Mouse (Mus musculus) neural tube, embryonic 11.5 days (tissue): ENCODE results near the gene Cep41. TPM values are rescaled to one million over a fixed set of nuclear protein-coding genes. Genes with fewer than 3 reads are reported as not detected.
A peak's percentile ranks its signal among the peaks of the same experiment; 100 is the strongest.

Source experiments
- ATAC-seq: fragments of 200-750 bp; cut with Nextera tagmentation; 2 replicates; pipeline ENCODE4 v1.8.0; 2017; ENCODE audit warnings: moderate number of reproducible peaks, mild to moderate bottlenecking, moderate TSS enrichment, moderate library complexity; ENCODE audit not compliant: insufficient read depth, low FRiP score, low TSS enrichment
- DNase-seq: peaks from one replicate; pipeline ENCODE4 v3.0.0-alpha.2; 2015; ENCODE audit warnings: low spot score
- H3K27ac ChIP-seq: fragments of 300-500 bp; sonication (generic); 2 replicates; pipeline ENCODE4 v1.5.1; 2014; ENCODE audit warnings: low read depth, mild to moderate bottlenecking, low read length
- H3K27me3 ChIP-seq: fragments of 300-500 bp; sonication (generic); 2 replicates; pipeline ENCODE4 v1.6.1; 2014; ENCODE audit warnings: mild to moderate bottlenecking, low read length, mixed read lengths; ENCODE audit not compliant: control insufficient read depth, insufficient read depth
- H3K36me3 ChIP-seq: fragments of 300-500 bp; sonication (generic); 2 replicates; pipeline ENCODE4 v1.6.1; 2014; ENCODE audit warnings: mild to moderate bottlenecking, low read length, moderate library complexity, mixed read lengths; ENCODE audit not compliant: control insufficient read depth, insufficient read depth
- H3K4me1 ChIP-seq: fragments of 300-500 bp; sonication (generic); 2 replicates; pipeline ENCODE4 v1.6.1; 2014; ENCODE audit warnings: low read length, mixed read lengths; ENCODE audit not compliant: control insufficient read depth, insufficient read depth
- H3K4me2 ChIP-seq: fragments of 300-500 bp; sonication (generic); 2 replicates; pipeline ENCODE4 v1.6.1; 2014; ENCODE audit warnings: low read depth, mild to moderate bottlenecking, moderate library complexity
- H3K4me3 ChIP-seq: fragments of 300-500 bp; sonication (generic); 2 replicates; pipeline ENCODE4 v1.5.1; 2014; ENCODE audit warnings: low read depth, low read length
- H3K9ac ChIP-seq: fragments of 300-500 bp; sonication (generic); 2 replicates; pipeline ENCODE4 v1.6.1; 2014; ENCODE audit warnings: mild to moderate bottlenecking, low read length
- H3K9me3 ChIP-seq: fragments of 300-500 bp; sonication (generic); 2 replicates; pipeline ENCODE4 v1.6.1; 2016; ENCODE audit warnings: low read length; ENCODE audit not compliant: control insufficient read depth
- whole genome bisulfite sequencing: fragments of 180-500 bp; shearing (Covaris S2); extraction: QIAGEN DNeasy Blood & Tissue Kit; methylation state at CpG from one replicate; pipeline ENCODE4 v1.1.7; 2014; 5-methylcytosine and 5-hydroxymethylcytosine counted together
- polyA plus RNA-seq: library from polyadenylated mRNA; unstranded; fragments of >200 nt; fragmentation: Nextera tagmentation; extraction: Ambion mirVana; gene quantifications from 2 replicates; pipeline ENCODE4 v1.2.1, GENCODE M21; 2014

Cep41 gene
- polyA plus RNA-seq, 1 experiment from 2014 or later, result 27.9 TPM

DNA sequence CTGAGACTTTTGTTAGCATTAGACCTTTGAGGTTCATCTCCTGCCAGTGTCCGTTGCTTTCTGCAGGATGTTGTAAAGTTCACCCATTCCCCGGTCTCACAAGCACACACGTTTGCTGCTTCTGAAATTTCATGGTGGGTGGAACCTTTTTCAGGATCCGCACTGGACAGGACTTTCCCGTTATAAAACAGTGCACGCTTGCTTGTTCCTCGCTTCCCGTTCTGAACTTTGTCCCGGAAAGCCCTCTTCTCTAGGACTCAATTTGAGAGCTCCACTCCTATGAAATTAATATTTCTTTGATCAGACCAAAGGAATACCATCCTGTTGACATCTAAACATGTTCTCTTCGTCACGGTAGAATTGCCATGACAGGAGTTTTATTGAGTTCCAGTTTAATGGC lies 20.3 kb upstream of the Cep41 start:
- Histone ChIP-seq H3K36me3 (no peaks in the 10 kb centered on the region), H3K9ac (no peak overlapping the region), H3K27ac (no peak overlapping the region), H3K4me3 (no peak overlapping the region), H3K27me3 (no peaks in the 10 kb centered on the region), H3K4me2 (no peak overlapping the region), H3K9me3 (no peaks in the 10 kb centered on the region), H3K4me1 (peaks cover 18% of the 10 kb centered on the region; the same call in 1 of the 2 replicates)
- 74% methylated on average over 11 of the region's 11 CpGs for WGBS
- no peak for DNase-seq
- ATAC-seq, result no peak

- Histone ChIP-seq H3K4me1 (peaks cover 18% of the 10 kb centered on the region; the same call in 1 of the 2 replicates), H3K4me3 (no peak overlapping the region), H3K36me3 (no peaks in the 10 kb centered on the region), H3K27me3 (no peaks in the 10 kb centered on the region), H3K9me3 (no peaks in the 10 kb centered on the region), H3K9ac (no peak overlapping the region), H3K27ac (no peak overlapping the region), H3K4me2 (no peak overlapping the region)
- WGBS, result 77% methylated on average over 6 of the region's 6 CpGs
- ATAC-seq, result no peak
- no peak for DNase-seq
These were observed 19.9 kb upstream of the Cep41 start for GRCm38 (mm10) chr6:30713455-30713854.

GRCm38 (mm10) chr6:30712484-30712883 lies 18.9 kb upstream of the Cep41 start:
- H3K36me3 ChIP-seq, result no peaks in the 10 kb centered on the region
- 64% methylated on average over 7 of the region's 7 CpGs for WGBS
- no peak overlapping the region for H3K4me3 ChIP-seq
- peaks cover 18% of the 10 kb centered on the region; the same call in 1 of the 2 replicates for H3K4me1 ChIP-seq
- DNase-seq (no peak), ATAC-seq (no peak)
- no peak overlapping the region for H3K27ac ChIP-seq
- no peaks in the 10 kb centered on the region for H3K27me3 ChIP-seq
- H3K4me2 ChIP-seq, result no peak overlapping the region
- no peaks in the 10 kb centered on the region for H3K9me3 ChIP-seq
- no peak overlapping the region for H3K9ac ChIP-seq

DNA sequence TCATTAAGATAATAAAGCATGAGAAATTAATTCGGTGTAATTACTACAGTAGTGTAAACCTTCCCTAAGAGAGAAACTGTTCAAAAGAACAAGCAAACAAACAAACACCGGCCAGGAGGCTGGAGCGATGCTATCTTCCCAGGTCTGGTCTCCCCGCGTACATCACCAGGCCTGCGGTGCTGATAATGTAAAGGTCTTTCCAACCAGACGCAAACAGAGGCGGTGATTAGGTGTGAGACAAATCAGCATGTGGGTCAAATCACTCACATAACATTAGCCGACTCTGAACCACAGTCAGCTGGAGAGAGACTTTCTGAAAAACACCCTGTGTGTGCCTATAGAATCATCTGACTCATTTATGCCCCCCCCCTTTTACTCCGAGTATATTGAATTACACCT lies 17.8 kb upstream of the Cep41 start:
- no peak overlapping the region for H3K27ac ChIP-seq
- no peak for ATAC-seq
- no peak overlapping the region for H3K9ac ChIP-seq
- no peak for DNase-seq
- H3K9me3 ChIP-seq, result no peaks in the 10 kb centered on the region
- no peaks in the 10 kb centered on the region for H3K36me3 ChIP-seq
- no peak overlapping the region for H3K4me2 ChIP-seq
- H3K4me3 ChIP-seq, result no peak overlapping the region
- peaks cover 18% of the 10 kb centered on the region; the same call in 1 of the 2 replicates for H3K4me1 ChIP-seq
- no peaks in the 10 kb centered on the region for H3K27me3 ChIP-seq
- WGBS, result 66% methylated on average over 10 of the region's 10 CpGs

GRCm38 (mm10) chr6:30710371-30711364 lies 17.1 kb upstream of the Cep41 start:
- no peak overlapping the region for H3K4me2 ChIP-seq
- no peak for ATAC-seq
- H3K4me3 ChIP-seq, result no peak overlapping the region
- no peaks in the 10 kb centered on the region for H3K36me3 ChIP-seq
- peaks cover 18% of the 10 kb centered on the region; the same call in 1 of the 2 replicates for H3K4me1 ChIP-seq
- H3K27me3 ChIP-seq, result no peaks in the 10 kb centered on the region
- no peaks in the 10 kb centered on the region for H3K9me3 ChIP-seq
- no peak overlapping the region for H3K9ac ChIP-seq
- 44% methylated on average over 25 of the region's 25 CpGs for WGBS
- H3K27ac ChIP-seq, result peak overlapping the region; percentile 66
- no peak for DNase-seq

DNA sequence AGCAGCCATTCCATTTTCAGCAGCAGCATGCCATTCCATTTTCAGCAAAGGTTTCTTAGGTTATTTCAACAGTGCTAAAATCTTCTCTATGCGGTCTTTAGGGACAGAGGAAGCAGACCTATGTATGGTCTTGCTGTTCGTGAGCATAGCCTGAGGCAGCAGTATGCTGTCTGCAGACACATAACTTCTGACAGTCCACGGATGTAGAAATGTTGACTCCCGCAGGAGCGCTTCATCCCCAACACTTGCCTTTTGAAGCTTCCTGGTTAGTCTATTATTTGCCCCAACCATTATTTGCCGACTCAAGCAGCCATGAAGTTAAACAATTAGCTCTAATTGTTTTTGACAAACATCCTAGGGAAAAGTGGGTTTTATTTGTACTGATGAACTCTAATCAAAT lies 15.6 kb upstream of the Cep41 start:
- Histone ChIP-seq H3K36me3 (no peaks in the 10 kb centered on the region), H3K9ac (no peak overlapping the region), H3K4me3 (no peak overlapping the region), H3K4me2 (no peak overlapping the region), H3K9me3 (no peaks in the 10 kb centered on the region), H3K27me3 (no peaks in the 10 kb centered on the region), H3K27ac (no peak overlapping the region), H3K4me1 (peaks cover 13% of the 10 kb centered on the region; the same call in 1 of the 2 replicates)
- DNase-seq (no peak), ATAC-seq (no peak)
- 34% methylated on average over 6 of the region's 6 CpGs for WGBS

GRCm38 (mm10) chr6:30703977-30704602 lies 10.5 kb upstream of the Cep41 start:
- no peaks in the 10 kb centered on the region for H3K9me3 ChIP-seq
- no peak overlapping the region for H3K27ac ChIP-seq
- H3K36me3 ChIP-seq, result no peaks in the 10 kb centered on the region
- no peaks in the 10 kb centered on the region for H3K27me3 ChIP-seq
- no peak overlapping the region for H3K4me3 ChIP-seq
- no peak overlapping the region for H3K9ac ChIP-seq
- ATAC-seq, result no peak
- 72% methylated on average over 9 of the region's 9 CpGs for WGBS
- peaks cover 1% of the 10 kb centered on the region; the same call in 1 of the 2 replicates for H3K4me1 ChIP-seq
- DNase-seq, result no peak
- no peak overlapping the region for H3K4me2 ChIP-seq

GRCm38 (mm10) chr6:30703476-30703875 lies 9.9 kb upstream of the Cep41 start:
- Histone ChIP-seq H3K4me3 (no peak overlapping the region), H3K4me2 (no peak overlapping the region), H3K9me3 (no peaks in the 10 kb centered on the region), H3K4me1 (no peaks in the 10 kb centered on the region), H3K9ac (no peak overlapping the region), H3K27me3 (no peaks in the 10 kb centered on the region), H3K27ac (no peak overlapping the region), H3K36me3 (no peaks in the 10 kb centered on the region)
- DNase-seq, result no peak
- ATAC-seq, result no peak
- 69% methylated on average over 6 of the region's 6 CpGs for WGBS
